Mouse (Mus musculus) thymus, adult 2 months (tissue): Measurements from ENCODE around the gene Rtn4rl1.
A peak's percentile ranks its signal among the peaks of the same experiment; 100 is the strongest.

ENCODE experiments used
- CTCF ChIP-seq: fragments of 200-500 bp; IDR thresholded peaks from 2 replicates; pipeline ENCODE4 v1.5.1; 2012; ENCODE audit warnings: mild to moderate bottlenecking, control low read depth, low read length, moderate library complexity, borderline replicate concordance; ENCODE audit not compliant: control insufficient read depth, poor library complexity, insufficient read depth; ENCODE audit errors: extremely low read depth
- POLR2A ChIP-seq: fragments of 200-500 bp; IDR thresholded peaks from 2 replicates; pipeline ENCODE4 v1.6.1; 2012; ENCODE audit warnings: mild to moderate bottlenecking, low read length, control low read depth, moderate library complexity; ENCODE audit not compliant: control insufficient read depth, poor library complexity, insufficient read depth; ENCODE audit errors: extremely low read depth

GRCm38 (mm10) chr11:75231756-75232155 is 38.2 kb downstream of the Rtn4rl1 start:
- TF ChIP-seq POLR2A = no peak
- TF ChIP-seq CTCF = peak; percentile 88
